ENCODE assay signal across 8 mouse cellular contexts in the genomic region with DNA sequence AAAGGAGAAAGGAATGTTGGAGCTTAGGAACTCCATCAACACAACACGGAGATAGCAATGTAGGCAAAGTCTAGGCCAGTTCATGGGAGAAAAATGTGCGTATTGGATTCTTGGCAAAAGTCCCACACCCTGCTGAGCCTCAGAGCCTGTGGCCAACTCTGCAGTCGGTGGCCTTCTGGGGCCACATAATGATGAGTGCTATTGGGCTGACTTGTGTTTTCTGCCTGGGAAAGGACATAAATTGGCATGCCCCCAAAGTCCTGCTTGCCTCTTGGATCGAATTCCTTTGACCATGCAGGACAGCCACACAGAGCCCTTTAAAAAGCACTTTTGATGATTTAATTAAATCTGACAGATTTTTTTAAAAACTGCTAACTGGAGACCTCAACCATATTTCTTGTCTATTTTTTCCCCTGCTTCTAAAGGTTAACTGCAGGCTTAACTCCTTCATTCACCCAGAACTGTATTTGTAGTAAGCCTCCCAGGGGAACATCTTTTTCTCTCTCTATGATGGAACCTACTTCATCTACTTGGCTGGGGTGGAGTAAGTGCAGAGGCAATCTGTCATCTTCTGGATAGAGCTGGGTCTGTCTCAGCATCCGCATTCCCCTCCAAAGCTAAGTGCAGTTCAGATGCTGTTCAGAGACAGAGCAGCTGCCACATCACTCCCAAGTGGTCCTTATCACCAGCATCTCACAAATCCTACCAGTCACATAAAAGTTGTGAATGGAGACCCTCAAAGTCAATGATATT.
DNase-seq lines count a peak whose midpoint lies in the region; ATAC-seq and TF ChIP-seq lines count a peak whose summit lies in the region.

No protein-coding gene starts in this region.

- no peaks in the 10 kb centered on the region for H3K36me3 ChIP-seq in midbrain, embryonic 14.5 days (ENCODE audit: control insufficient read depth, insufficient read depth, low read length)
- H3K36me3 ChIP-seq in midbrain, embryonic 16.5 days (ENCODE audit: control insufficient read depth, insufficient read depth, low read length), result no peaks in the 10 kb centered on the region
- no peaks in the 10 kb centered on the region for H3K36me3 ChIP-seq in stomach, embryonic 15.5 days

- no peak for TF ChIP-seq CTCF in gastrocnemius, adult 2 months (IDR thresholded peaks at IDR 0.05)

- no peak for ATAC-seq in midbrain, embryonic 14.5 days (ENCODE audit: low FRiP score, low TSS enrichment)
- no peak for ATAC-seq in midbrain, embryonic 16.5 days
- peak; percentile 78 for ATAC-seq in stomach, embryonic 15.5 days (ENCODE audit: insufficient read depth, low FRiP score, low read depth)

- H3K4me1 ChIP-seq in midbrain, embryonic 14.5 days (ENCODE audit: control insufficient read depth, insufficient read depth, low read length), result no peaks in the 10 kb centered on the region
- H3K4me1 ChIP-seq in midbrain, embryonic 16.5 days (ENCODE audit: control insufficient read depth, insufficient read depth, low read length), result no peaks in the 10 kb centered on the region
- no peaks in the 10 kb centered on the region for H3K4me1 ChIP-seq in stomach, embryonic 15.5 days

- no peaks in the 10 kb centered on the region for H3K27me3 ChIP-seq in midbrain, embryonic 14.5 days (ENCODE audit: control insufficient read depth, insufficient read depth, low read length)
- no peaks in the 10 kb centered on the region for H3K27me3 ChIP-seq in midbrain, embryonic 16.5 days (ENCODE audit: control insufficient read depth, insufficient read depth, low read depth, low read length)
- no peaks in the 10 kb centered on the region for H3K27me3 ChIP-seq in stomach, embryonic 15.5 days (replicated peaks)

- intact Hi-C loops in gastrocnemius, adult 2 months (cut with DNase I), result loop anchor here (5.0 kb wide), 1 partner anchor 450 kb away; no protein-coding TSS in a partner anchor

- 45% methylated on average over 5 of the region's 5 CpGs for WGBS in midbrain, embryonic 14.5 days
- 47% methylated on average over 5 of the region's 5 CpGs for WGBS in midbrain, embryonic 16.5 days
- 27% methylated on average over 5 of the region's 5 CpGs for WGBS in stomach, embryonic 15.5 days

- peak; percentile 26 to 58 for DNase-seq in adrenal gland, adult (ENCODE audit: inconsistent age in 2 of 2, low spot score in 1 of 2)
- no peak for DNase-seq in adrenal gland, adult 18-20 months (ENCODE audit: low spot score in 2 of 2)
- DNase-seq in midbrain, embryonic 14.5 days, result peak; percentile 70
- DNase-seq in gastrocnemius, adult 2 months, result peak; percentile 31
- DNase-seq in kidney, postnatal 25 days, result peak; percentile 17 to 36
- DNase-seq in left cerebral cortex, adult 11 months (ENCODE audit: low spot score), result no peak

- no peaks in the 10 kb centered on the region for H3K9me3 ChIP-seq in midbrain, embryonic 14.5 days (ENCODE audit: control insufficient read depth, low read length)
- no peaks in the 10 kb centered on the region for H3K9me3 ChIP-seq in midbrain, embryonic 16.5 days (replicated peaks; ENCODE audit: control insufficient read depth, low read length, poor library complexity, severe bottlenecking)
- no peaks in the 10 kb centered on the region for H3K9me3 ChIP-seq in stomach, embryonic 15.5 days

- H3K27ac ChIP-seq in midbrain, embryonic 14.5 days (replicated peaks; ENCODE audit: low read depth, low read length), result no peak overlapping the region
- H3K27ac ChIP-seq in midbrain, embryonic 16.5 days (ENCODE audit: low read length), result no peak overlapping the region
- no peak overlapping the region for H3K27ac ChIP-seq in gastrocnemius, adult 2 months
- peak overlapping the region; percentile 5; the same call in 1 of the 2 replicates for H3K27ac ChIP-seq in stomach, embryonic 15.5 days

- H3K4me2 ChIP-seq in midbrain, embryonic 14.5 days (ENCODE audit: low read length), result no peak overlapping the region
- no peak overlapping the region for H3K4me2 ChIP-seq in midbrain, embryonic 16.5 days (ENCODE audit: low read length)
- H3K4me2 ChIP-seq in stomach, embryonic 15.5 days, result no peak overlapping the region

- no peak overlapping the region for H3K9ac ChIP-seq in midbrain, embryonic 14.5 days (replicated peaks; ENCODE audit: low read length)
- H3K9ac ChIP-seq in midbrain, embryonic 16.5 days (ENCODE audit: low read depth, low read length), result no peak overlapping the region
- no peak overlapping the region for H3K9ac ChIP-seq in stomach, embryonic 15.5 days

- no peak overlapping the region for H3K4me3 ChIP-seq in midbrain, embryonic 14.5 days (replicated peaks; ENCODE audit: low read depth, low read length)
- H3K4me3 ChIP-seq in midbrain, embryonic 16.5 days (ENCODE audit: low read depth, low read length), result no peak overlapping the region
- H3K4me3 ChIP-seq in gastrocnemius, adult 2 months, result no peak overlapping the region
- H3K4me3 ChIP-seq in stomach, embryonic 15.5 days (replicated peaks), result no peak overlapping the region

Comparison
In these comparisons a context has a peak if more than half of its experiments do, and no peak if none do; other contexts are left out.
1. DNase-seq: peak in adrenal gland, adult (2 of 2), midbrain, embryonic 14.5 days (single experiment), gastrocnemius, adult 2 months (single experiment) and kidney, postnatal 25 days (2 of 2); none in adrenal gland, adult 18-20 months (0 of 2) and left cerebral cortex, adult 11 months (single experiment).